Mouse (Mus musculus) CH12.LX (cell line): ENCODE results near the gene Usp6nl.

Experiments
- BHLHE40 ChIP-seq: IDR thresholded peaks from 2 replicates; pipeline ENCODE4 v1.6.1; 2011; ENCODE audit warnings: mild to moderate bottlenecking, low read depth, low read length, improper control_type of control experiment
- CTCF ChIP-seq, 2 experiments: IDR thresholded peaks in 1 of 2; conservative IDR thresholded peaks in 1 of 2; 2 replicates each; pipeline ENCODE4 v1.5.1; 2011 to 2012; ENCODE audit warnings: low read depth in 2 of 2, low read length in 2 of 2, improper control_type of control experiment in 1 of 2, inconsistent platforms in 1 of 2, mild to moderate bottlenecking in 1 of 2, moderate library complexity in 1 of 2
- E2F4 ChIP-seq: IDR thresholded peaks from 2 replicates; pipeline ENCODE4 v1.6.1; 2011; ENCODE audit warnings: low read depth, low read length, improper control_type of control experiment; ENCODE audit not compliant: insufficient replicate concordance
- EP300 ChIP-seq: IDR thresholded peaks from 2 replicates; pipeline ENCODE4 v1.6.1; 2011; ENCODE audit warnings: low read length, improper control_type of control experiment
- GABPA ChIP-seq: IDR thresholded peaks from 2 replicates; pipeline ENCODE4 v1.6.1; 2012; ENCODE audit warnings: low read depth, low read length, improper control_type of control experiment, inconsistent platforms; ENCODE audit not compliant: insufficient replicate concordance
- HCFC1 ChIP-seq: IDR thresholded peaks from 2 replicates; pipeline ENCODE4 v1.6.1; 2012; ENCODE audit warnings: low read depth, mild to moderate bottlenecking, inconsistent platforms, low read length, improper control_type of control experiment
- POLR2A ChIP-seq: IDR thresholded peaks from 2 replicates; pipeline ENCODE4 v1.6.1; 2011; ENCODE audit warnings: low read depth, mild to moderate bottlenecking, improper control_type of control experiment, low read length
- POLR2AphosphoS2 ChIP-seq: IDR thresholded peaks from 2 replicates; pipeline ENCODE4 v1.6.1; 2011; ENCODE audit warnings: low read depth, low read length, improper control_type of control experiment
- RCOR1 ChIP-seq: conservative IDR thresholded peaks from 2 replicates; pipeline ENCODE4 v1.6.1; 2012; ENCODE audit warnings: low read depth, mild to moderate bottlenecking, inconsistent platforms, low read length, improper control_type of control experiment
- TBP ChIP-seq: conservative IDR thresholded peaks from 2 replicates; pipeline ENCODE4 v1.6.1; 2011; ENCODE audit warnings: low read depth, low read length, improper control_type of control experiment
- TCF12 ChIP-seq: IDR thresholded peaks from 2 replicates; pipeline ENCODE4 v1.6.1; 2014; ENCODE audit warnings: low read depth, mild to moderate bottlenecking, inconsistent platforms, low read length, improper control_type of control experiment
- USF1 ChIP-seq: IDR thresholded peaks from 2 replicates; pipeline ENCODE4 v1.6.1; 2014; ENCODE audit warnings: low read depth, mild to moderate bottlenecking, inconsistent platforms, low read length, improper control_type of control experiment
- ZC3H11A ChIP-seq: IDR thresholded peaks from 2 replicates; pipeline ENCODE4 v1.6.1; 2012; ENCODE audit warnings: low read depth, mild to moderate bottlenecking, inconsistent platforms, low read length, improper control_type of control experiment
- ZNF384 ChIP-seq: IDR thresholded peaks from 2 replicates; pipeline ENCODE4 v1.6.1; 2012; ENCODE audit warnings: low read depth, low read length, improper control_type of control experiment, inconsistent platforms

DNA sequence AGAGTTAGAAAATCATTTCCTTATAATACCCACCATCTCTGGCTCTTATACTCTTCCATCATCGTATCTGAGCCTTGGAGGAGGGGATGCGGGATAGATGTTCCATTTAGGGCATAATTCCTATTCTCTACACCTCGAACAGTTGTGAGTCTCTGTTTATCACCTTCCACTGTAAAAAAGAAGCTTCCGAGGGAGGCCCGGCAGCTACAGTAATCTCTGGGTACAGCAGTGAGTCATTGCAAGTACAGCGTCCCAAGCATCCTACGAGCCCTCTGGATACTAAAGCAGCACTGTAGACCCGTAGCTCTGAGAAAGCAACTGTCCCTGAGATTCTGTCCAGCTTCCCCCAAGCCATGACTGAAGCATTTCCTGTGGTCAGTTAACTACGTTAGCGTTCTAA lies 78.6 kb downstream of the Usp6nl start:
- TF ChIP-seq POLR2AphosphoS2 (no peak), GABPA (no peak), USF1 (no peak), ZC3H11A (no peak), CTCF (conservative IDR thresholded peaks at IDR 0.05 in 1 of 2, IDR thresholded peaks at IDR 0.05 in 1 of 2; ENCODE audit: low read depth in 2 of 2, low read length in 2 of 2) (no peak), POLR2A (no peak), RCOR1 (no peak), TCF12 (no peak), BHLHE40 (no peak), ZNF384 (no peak), HCFC1 (no peak), EP300 (no peak), TBP (no peak), E2F4 (no peak)
